Mouse (Mus musculus) limb, embryonic 11.5 days (tissue): ENCODE results near the gene Rbms1. TPM values are rescaled to one million over a fixed set of nuclear protein-coding genes. Genes with fewer than 3 reads are reported as not detected.

ENCODE experiments used
- ATAC-seq: fragments of 200-750 bp; cut with Nextera tagmentation; 2 replicates; pipeline ENCODE4 v1.8.0; 2017; ENCODE audit warnings: low read depth; ENCODE audit not compliant: insufficient number of reproducible peaks, low FRiP score, low TSS enrichment
- DNase-seq: peaks from one replicate; pipeline ENCODE4 v3.0.0-alpha.2; 2015; ENCODE audit warnings: low spot score
- H3K27ac ChIP-seq: fragments of 300-500 bp; sonication (generic); replicated peaks from 2 replicates; pipeline ENCODE4 v1.5.1; 2014; ENCODE audit warnings: low read depth, mild to moderate bottlenecking, low read length
- H3K27me3 ChIP-seq: fragments of 300-500 bp; sonication (generic); 2 replicates; pipeline ENCODE4 v1.6.1; 2014; ENCODE audit warnings: mild to moderate bottlenecking, low read length, mixed read lengths; ENCODE audit not compliant: control insufficient read depth, insufficient read depth
- H3K36me3 ChIP-seq: fragments of 300-500 bp; sonication (generic); 2 replicates; pipeline ENCODE4 v1.6.1; 2014; ENCODE audit warnings: mild to moderate bottlenecking, low read length, moderate library complexity, mixed read lengths; ENCODE audit not compliant: control insufficient read depth, insufficient read depth
- H3K4me1 ChIP-seq: fragments of 300-500 bp; sonication (generic); 2 replicates; pipeline ENCODE4 v1.6.1; 2014; ENCODE audit warnings: low read length, mixed read lengths; ENCODE audit not compliant: control insufficient read depth, insufficient read depth
- H3K4me2 ChIP-seq: fragments of 300-500 bp; sonication (generic); 2 replicates; pipeline ENCODE4 v1.6.1; 2014; ENCODE audit warnings: low read depth, mild to moderate bottlenecking, moderate library complexity; ENCODE audit not compliant: severe bottlenecking
- H3K4me3 ChIP-seq: fragments of 300-500 bp; sonication (generic); 2 replicates; pipeline ENCODE4 v1.5.1; 2014; ENCODE audit warnings: low read depth, low read length
- H3K9ac ChIP-seq: fragments of 300-500 bp; sonication (generic); 2 replicates; pipeline ENCODE4 v1.6.1; 2014; ENCODE audit warnings: mild to moderate bottlenecking, low read length
- H3K9me3 ChIP-seq: fragments of 300-500 bp; sonication (generic); 2 replicates; pipeline ENCODE4 v1.6.1; 2016; ENCODE audit warnings: low read length; ENCODE audit not compliant: control insufficient read depth
- WGBS: fragments of 180-500 bp; shearing (Covaris S2); extraction: QIAGEN DNeasy Blood & Tissue Kit; methylation state at CpG from one replicate; pipeline ENCODE4 v1.1.7; 2014; 5-methylcytosine and 5-hydroxymethylcytosine counted together
- polyA plus RNA-seq: library from polyadenylated mRNA; unstranded; fragments of >200 nt; fragmentation: Nextera tagmentation; extraction: Ambion mirVana; gene quantifications from 2 replicates; pipeline ENCODE4 v1.2.1, GENCODE M21; 2014

The Rbms1 gene
- polyA plus RNA-seq, 1 experiment from 2014 or later: 111 TPM

GRCm38 (mm10) chr2:60856097-60856496 is 106.9 kb downstream of the Rbms1 start:
- H3K27ac ChIP-seq: no peak overlapping the region
- ATAC-seq (no peak), DNase-seq (no peak)
- H3K9me3 ChIP-seq: no peaks in the 10 kb centered on the region
- H3K4me3 ChIP-seq: no peak overlapping the region
- peaks cover 2% of the 10 kb centered on the region; the same call in 1 of the 2 replicates for H3K4me1 ChIP-seq
- no peak overlapping the region for H3K9ac ChIP-seq
- 79% methylated on average over 2 of the region's 2 CpGs for WGBS
- no peak overlapping the region for H3K4me2 ChIP-seq
- H3K36me3 ChIP-seq: no peaks in the 10 kb centered on the region
- no peaks in the 10 kb centered on the region for H3K27me3 ChIP-seq

- WGBS: 61% methylated on average over 4 of the region's 4 CpGs
- DNase-seq: no peak
- no peak overlapping the region for H3K4me3 ChIP-seq
- H3K9ac ChIP-seq: no peak overlapping the region
- no peaks in the 10 kb centered on the region for H3K9me3 ChIP-seq
- no peaks in the 10 kb centered on the region for H3K36me3 ChIP-seq
- H3K27me3 ChIP-seq: no peaks in the 10 kb centered on the region
- H3K4me1 ChIP-seq: peaks cover 7% of the 10 kb centered on the region
- ATAC-seq: no peak
- no peak overlapping the region for H3K4me2 ChIP-seq
- no peak overlapping the region for H3K27ac ChIP-seq
Measured at GRCm38 (mm10) chr2:60855006-60855405, 108.0 kb downstream of the Rbms1 start.

- no peak for DNase-seq
Measured at GRCm38 (mm10) chr2:60851898-60852297, 111.1 kb downstream of the Rbms1 start.

GRCm38 (mm10) chr2:60851057-60851718 is 111.8 kb downstream of the Rbms1 start:
- Histone ChIP-seq H3K4me2 (no peak overlapping the region), H3K27ac (no peak overlapping the region), H3K4me3 (no peak overlapping the region), H3K9ac (no peak overlapping the region), H3K36me3 (no peaks in the 10 kb centered on the region), H3K27me3 (no peaks in the 10 kb centered on the region), H3K9me3 (no peaks in the 10 kb centered on the region), H3K4me1 (peaks cover 7% of the 10 kb centered on the region)
- WGBS: 75% methylated on average over 14 of the region's 14 CpGs
- ATAC-seq: no peak
- DNase-seq: no peak

More at GRCm38 (mm10) chr2:60851898-60852297, 111.1 kb downstream of the Rbms1 start:
- WGBS: 77% methylated on average over 3 of the region's 3 CpGs
- no peak overlapping the region for H3K27ac ChIP-seq
- ATAC-seq: no peak
- no peaks in the 10 kb centered on the region for H3K36me3 ChIP-seq
- H3K9me3 ChIP-seq: no peaks in the 10 kb centered on the region
- no peak overlapping the region for H3K4me3 ChIP-seq
- no peaks in the 10 kb centered on the region for H3K27me3 ChIP-seq
- H3K9ac ChIP-seq: no peak overlapping the region
- peaks cover 7% of the 10 kb centered on the region for H3K4me1 ChIP-seq
- H3K4me2 ChIP-seq: no peak overlapping the region

GRCm38 (mm10) chr2:60848478-60848877 is 114.5 kb downstream of the Rbms1 start:
- peaks cover 4% of the 10 kb centered on the region; the same call in 1 of the 2 replicates for H3K4me1 ChIP-seq
- H3K36me3 ChIP-seq: no peaks in the 10 kb centered on the region
- DNase-seq: no peak
- H3K4me2 ChIP-seq: no peak overlapping the region
- no peak overlapping the region for H3K4me3 ChIP-seq
- 94% methylated on average over 4 of the region's 4 CpGs for WGBS
- no peak overlapping the region for H3K27ac ChIP-seq
- no peak for ATAC-seq
- H3K9me3 ChIP-seq: no peaks in the 10 kb centered on the region
- H3K9ac ChIP-seq: no peak overlapping the region
- H3K27me3 ChIP-seq: no peaks in the 10 kb centered on the region

GRCm38 (mm10) chr2:60847984-60848383 is 115.0 kb downstream of the Rbms1 start:
- no peak for ATAC-seq
- H3K36me3 ChIP-seq: no peaks in the 10 kb centered on the region

GRCm38 (mm10) chr2:60845316-60845894 is 117.6 kb downstream of the Rbms1 start:
- Histone ChIP-seq H3K4me1 (peaks cover 5% of the 10 kb centered on the region; the same call in 1 of the 2 replicates), H3K4me2 (no peak overlapping the region), H3K4me3 (no peak overlapping the region), H3K9me3 (no peaks in the 10 kb centered on the region), H3K9ac (no peak overlapping the region), H3K27me3 (no peaks in the 10 kb centered on the region), H3K27ac (no peak overlapping the region), H3K36me3 (no peaks in the 10 kb centered on the region)
- WGBS: 38% methylated on average over 5 of the region's 5 CpGs
- DNase-seq (no peak), ATAC-seq (no peak)

More at GRCm38 (mm10) chr2:60847984-60848383, 115.0 kb downstream of the Rbms1 start:
- Histone ChIP-seq H3K9ac (no peak overlapping the region), H3K4me3 (no peak overlapping the region), H3K4me2 (no peak overlapping the region), H3K4me1 (peaks cover 6% of the 10 kb centered on the region; the same call in 1 of the 2 replicates), H3K27me3 (no peaks in the 10 kb centered on the region), H3K27ac (no peak overlapping the region), H3K9me3 (no peaks in the 10 kb centered on the region)
- 81% methylated on average over 3 of the region's 3 CpGs for WGBS
- DNase-seq: no peak

- no peak overlapping the region for H3K9ac ChIP-seq
- no peak overlapping the region for H3K27ac ChIP-seq
- ATAC-seq: no peak
- H3K36me3 ChIP-seq: no peaks in the 10 kb centered on the region
- H3K4me2 ChIP-seq: no peak overlapping the region
- peaks cover 3% of the 10 kb centered on the region; the same call in 1 of the 2 replicates for H3K4me1 ChIP-seq
- H3K27me3 ChIP-seq: no peaks in the 10 kb centered on the region
- H3K4me3 ChIP-seq: no peak overlapping the region
- WGBS: 86% methylated on average over 1 of the region's 1 CpGs
- no peak for DNase-seq
- H3K9me3 ChIP-seq: no peaks in the 10 kb centered on the region
Measured at GRCm38 (mm10) chr2:60844259-60844658, 118.7 kb downstream of the Rbms1 start.
